Mouse (Mus musculus): ENCODE data around the gene Ell2. TPM values are rescaled to one million over a fixed set of nuclear protein-coding genes. Genes with fewer than 3 reads are reported as not detected.

Gene Ell2
- polyA plus RNA-seq, 1 experiment from 2014 or later, result 34.2 TPM

DNA sequence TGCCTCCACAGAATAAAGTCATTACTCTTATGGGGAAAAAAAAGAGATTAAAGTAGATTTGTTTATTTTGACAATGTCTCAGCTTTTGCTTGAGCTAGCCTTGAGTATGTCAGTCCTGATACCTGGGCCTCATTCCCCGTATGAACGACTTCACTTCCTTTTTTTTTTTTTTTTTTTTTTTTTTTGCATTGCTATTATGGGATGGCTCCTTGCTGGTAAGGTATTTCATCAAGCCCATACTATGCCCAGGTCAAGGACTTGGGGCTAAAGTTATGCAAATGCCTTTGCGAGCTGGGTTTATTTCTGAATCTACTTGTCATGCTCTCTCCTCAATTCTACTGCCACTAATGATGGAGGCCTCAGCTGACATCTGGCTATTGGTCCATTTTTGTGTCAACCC lies 80.8 kb downstream of the Ell2 start:
- H3K9me3 ChIP-seq (replicated peaks), result no peaks in the 10 kb centered on the region
- no peak for ATAC-seq (ENCODE audit: insufficient read depth)
- peaks cover 18% of the 10 kb centered on the region for H3K36me3 ChIP-seq (replicated peaks)
- H3K4me3 ChIP-seq (replicated peaks), result no peak overlapping the region
- no peak overlapping the region for H3K27ac ChIP-seq (replicated peaks)
- H3K27me3 ChIP-seq, result no peaks in the 10 kb centered on the region
- H3K9ac ChIP-seq, result no peak overlapping the region
- H3K4me1 ChIP-seq (replicated peaks), result peaks cover 6% of the 10 kb centered on the region; the same call in 1 of the 2 replicates
- no peak overlapping the region for H3K4me2 ChIP-seq
- WGBS (ENCODE audit: insufficient replicate concordance), result 57% methylated on average over 3 of the region's 3 CpGs

DNA sequence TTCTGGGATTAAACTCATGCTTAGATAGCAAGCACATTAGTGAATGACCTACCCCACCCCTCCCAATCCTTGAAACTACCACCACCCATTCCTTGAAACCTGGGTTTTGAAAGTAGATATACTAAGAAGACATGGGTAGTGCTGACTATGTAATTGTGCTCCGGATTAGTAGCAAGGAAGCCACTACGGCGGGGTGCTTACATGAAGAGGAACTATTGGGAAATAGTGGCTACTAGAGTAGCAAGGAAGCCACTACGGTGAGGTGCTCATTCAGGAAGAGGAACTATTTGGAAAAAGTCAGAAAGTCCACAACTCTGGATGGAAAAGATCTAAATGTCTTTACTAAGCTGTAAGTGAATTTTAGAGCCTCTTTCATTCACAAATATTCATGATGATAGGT lies 81.6 kb downstream of the Ell2 start:
- no peaks in the 10 kb centered on the region for H3K27me3 ChIP-seq
- no peak for ATAC-seq (ENCODE audit: insufficient read depth)
- H3K36me3 ChIP-seq (replicated peaks), result peaks cover 18% of the 10 kb centered on the region
- WGBS (ENCODE audit: insufficient replicate concordance), result 42% methylated on average over 4 of the region's 4 CpGs
- no peak overlapping the region for H3K4me3 ChIP-seq (replicated peaks)
- no peaks in the 10 kb centered on the region for H3K9me3 ChIP-seq (replicated peaks)
- no peak overlapping the region for H3K9ac ChIP-seq
- H3K4me1 ChIP-seq (replicated peaks), result peaks cover 6% of the 10 kb centered on the region; the same call in 1 of the 2 replicates
- no peak overlapping the region for H3K4me2 ChIP-seq
- no peak overlapping the region for H3K27ac ChIP-seq (replicated peaks)

DNA sequence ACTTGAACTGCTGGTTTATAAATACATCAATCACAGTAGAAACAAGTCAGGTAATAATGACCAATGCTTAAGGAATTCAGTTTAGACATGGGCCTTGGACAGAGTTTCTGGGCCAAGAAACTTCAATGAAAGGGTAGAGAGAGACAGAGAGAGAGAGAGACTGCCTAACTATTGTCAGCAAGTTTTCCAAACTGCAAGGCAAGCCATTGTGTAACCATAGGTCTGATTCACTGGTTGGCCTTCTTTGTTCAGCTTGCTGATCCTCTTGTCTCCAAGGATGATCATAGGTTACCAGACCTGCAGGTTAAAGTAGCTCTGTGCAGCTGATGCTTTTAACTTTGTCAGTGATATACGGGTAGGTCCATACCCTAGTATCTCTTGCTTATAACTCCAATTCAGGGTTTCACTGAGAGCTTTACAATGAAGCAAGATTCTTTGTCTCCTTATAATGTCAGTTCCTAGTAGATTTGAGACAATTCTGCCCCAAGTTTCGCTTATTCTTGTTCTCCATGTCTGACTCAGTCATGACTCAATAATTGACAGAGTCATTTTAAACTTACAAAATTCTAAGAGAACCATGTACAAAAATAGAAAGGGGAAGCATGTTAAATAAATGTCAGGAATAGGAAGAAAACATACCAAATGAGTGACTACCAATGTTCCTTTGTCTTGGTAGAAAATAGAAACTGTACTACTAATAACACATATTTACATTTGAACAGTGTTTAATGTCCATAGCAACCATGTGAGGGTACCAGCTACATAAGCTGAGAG lies 82.7 kb downstream of the Ell2 start:
- H3K9me3 ChIP-seq (replicated peaks), result no peaks in the 10 kb centered on the region
- H3K27ac ChIP-seq (replicated peaks), result 0 out of 2 replicates have a peak overlapping the region, but pooled peaks have one; percentile 14
- no peaks in the 10 kb centered on the region for H3K27me3 ChIP-seq
- no peak overlapping the region for H3K9ac ChIP-seq
- H3K4me1 ChIP-seq (replicated peaks), result peaks cover 16% of the 10 kb centered on the region
- peaks cover 18% of the 10 kb centered on the region for H3K36me3 ChIP-seq (replicated peaks)
- no peak overlapping the region for H3K4me2 ChIP-seq
- H3K4me3 ChIP-seq (replicated peaks), result no peak overlapping the region
- ATAC-seq (ENCODE audit: insufficient read depth), result no peak
- WGBS (ENCODE audit: insufficient replicate concordance), result 70% methylated on average over 2 of the region's 2 CpGs

- H3K27me3 ChIP-seq, result no peaks in the 10 kb centered on the region
- no peak overlapping the region for H3K4me2 ChIP-seq
- peaks cover 16% of the 10 kb centered on the region for H3K4me1 ChIP-seq (replicated peaks)
- H3K36me3 ChIP-seq (replicated peaks), result peaks cover 16% of the 10 kb centered on the region
- H3K9ac ChIP-seq, result no peak overlapping the region
- WGBS (ENCODE audit: insufficient replicate concordance), result 54% methylated on average over 1 of the region's 1 CpGs
- H3K27ac ChIP-seq (replicated peaks), result no peak overlapping the region
- no peak overlapping the region for H3K4me3 ChIP-seq (replicated peaks)
- no peak for ATAC-seq (ENCODE audit: insufficient read depth)
- no peaks in the 10 kb centered on the region for H3K9me3 ChIP-seq (replicated peaks)
These were observed 84.1 kb downstream of the Ell2 start for GRCm38 (mm10) chr13:75790550-75791205.

DNA sequence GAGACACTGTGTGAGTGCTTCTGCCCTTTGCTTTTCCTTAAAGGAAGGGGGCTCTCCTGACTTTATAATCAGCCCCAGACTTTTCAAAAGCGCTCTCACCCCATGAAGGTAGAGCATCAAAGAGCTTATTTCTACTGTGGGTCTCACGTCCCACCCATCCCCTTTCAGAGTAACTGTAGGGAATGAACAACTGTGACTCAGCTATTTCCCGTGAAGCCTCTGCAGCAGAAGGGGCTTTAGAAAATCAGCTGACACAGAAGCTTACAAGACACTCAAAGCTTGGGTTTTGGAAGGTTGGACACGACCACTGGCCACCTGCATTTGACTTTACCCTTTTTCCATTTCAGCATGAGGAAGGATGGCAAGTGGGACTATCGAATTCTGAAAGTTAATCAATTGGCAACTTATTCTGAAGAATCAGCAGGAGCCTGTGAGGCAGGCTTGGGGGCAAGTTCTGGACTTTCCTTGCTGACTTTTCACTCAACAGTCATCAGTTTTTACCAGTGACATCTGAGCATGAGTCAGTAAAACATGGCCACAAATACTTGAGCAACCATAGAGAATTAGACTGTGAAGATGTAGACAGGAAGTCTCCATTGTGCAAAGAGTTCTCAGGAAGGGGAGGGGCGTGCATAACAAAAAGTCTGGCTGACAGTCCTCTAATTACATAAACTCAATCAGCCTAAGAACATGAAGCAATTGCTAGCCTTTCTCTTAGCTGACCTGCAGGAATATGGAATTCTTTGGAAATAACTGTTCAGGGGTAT lies 87.5 kb downstream of the Ell2 start:
- no peak overlapping the region for H3K4me2 ChIP-seq
- H3K36me3 ChIP-seq (replicated peaks), result no peaks in the 10 kb centered on the region; the same call in 1 of the 2 replicates
- no peaks in the 10 kb centered on the region for H3K27me3 ChIP-seq
- H3K4me1 ChIP-seq (replicated peaks), result peaks cover 18% of the 10 kb centered on the region
- no peak overlapping the region for H3K27ac ChIP-seq (replicated peaks)
- 53% methylated on average over 6 of the region's 6 CpGs for WGBS (ENCODE audit: insufficient replicate concordance)
- no peak overlapping the region for H3K4me3 ChIP-seq (replicated peaks)
- no peak for ATAC-seq (ENCODE audit: insufficient read depth)
- H3K9me3 ChIP-seq (replicated peaks), result no peaks in the 10 kb centered on the region
- no peak overlapping the region for H3K9ac ChIP-seq

DNA sequence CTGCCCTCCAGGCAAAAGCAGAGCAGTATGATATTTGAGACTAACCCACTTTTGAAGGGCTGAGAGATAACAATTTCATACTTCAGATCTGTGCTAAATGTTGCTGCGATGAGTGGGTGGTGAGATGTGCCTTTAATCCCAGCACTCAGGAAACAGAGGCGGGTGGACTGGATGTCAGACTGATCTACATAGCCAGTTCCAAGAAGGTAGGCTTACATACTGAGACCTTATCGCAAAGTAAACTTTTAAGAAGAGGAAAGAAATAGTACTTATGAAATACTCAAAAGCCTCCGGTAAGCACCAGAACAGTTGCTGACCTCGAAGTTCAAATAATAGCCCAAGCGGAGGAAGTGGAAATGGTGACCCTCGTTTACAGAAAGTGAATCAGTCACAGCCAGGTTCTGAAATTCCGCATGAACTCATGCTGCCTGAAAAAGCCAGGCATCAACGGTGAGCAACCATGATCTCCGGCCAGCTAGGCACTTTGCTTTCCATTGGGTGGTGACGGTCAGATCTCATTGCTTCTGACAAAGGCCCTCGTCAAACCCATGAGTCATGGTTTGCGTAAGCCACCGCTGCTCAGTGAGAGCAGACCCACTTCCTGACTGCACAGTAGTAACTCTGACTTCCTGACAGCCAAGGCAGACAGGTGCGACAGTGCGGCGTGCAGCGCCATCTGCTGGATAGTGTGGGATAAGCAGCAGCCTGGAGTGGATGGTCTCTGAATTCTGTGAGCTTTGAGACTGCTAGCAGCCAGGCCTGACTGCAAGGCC lies 91.0 kb downstream of the Ell2 start:
- no peaks in the 10 kb centered on the region for H3K27me3 ChIP-seq
- no peaks in the 10 kb centered on the region for H3K9me3 ChIP-seq (replicated peaks)
- peak overlapping the region; percentile 70 for H3K4me2 ChIP-seq
- no peaks in the 10 kb centered on the region; the same call in 1 of the 2 replicates for H3K36me3 ChIP-seq (replicated peaks)
- H3K4me1 ChIP-seq (replicated peaks), result peaks cover 19% of the 10 kb centered on the region
- no peak overlapping the region for H3K9ac ChIP-seq
- peak overlapping the region; percentile 45 for H3K4me3 ChIP-seq (replicated peaks)
- peak overlapping the region; percentile 66 for H3K27ac ChIP-seq (replicated peaks)
- ATAC-seq (ENCODE audit: insufficient read depth), result peak; percentile 96
- WGBS (ENCODE audit: insufficient replicate concordance), result 14% methylated on average over 18 of the region's 18 CpGs

DNA sequence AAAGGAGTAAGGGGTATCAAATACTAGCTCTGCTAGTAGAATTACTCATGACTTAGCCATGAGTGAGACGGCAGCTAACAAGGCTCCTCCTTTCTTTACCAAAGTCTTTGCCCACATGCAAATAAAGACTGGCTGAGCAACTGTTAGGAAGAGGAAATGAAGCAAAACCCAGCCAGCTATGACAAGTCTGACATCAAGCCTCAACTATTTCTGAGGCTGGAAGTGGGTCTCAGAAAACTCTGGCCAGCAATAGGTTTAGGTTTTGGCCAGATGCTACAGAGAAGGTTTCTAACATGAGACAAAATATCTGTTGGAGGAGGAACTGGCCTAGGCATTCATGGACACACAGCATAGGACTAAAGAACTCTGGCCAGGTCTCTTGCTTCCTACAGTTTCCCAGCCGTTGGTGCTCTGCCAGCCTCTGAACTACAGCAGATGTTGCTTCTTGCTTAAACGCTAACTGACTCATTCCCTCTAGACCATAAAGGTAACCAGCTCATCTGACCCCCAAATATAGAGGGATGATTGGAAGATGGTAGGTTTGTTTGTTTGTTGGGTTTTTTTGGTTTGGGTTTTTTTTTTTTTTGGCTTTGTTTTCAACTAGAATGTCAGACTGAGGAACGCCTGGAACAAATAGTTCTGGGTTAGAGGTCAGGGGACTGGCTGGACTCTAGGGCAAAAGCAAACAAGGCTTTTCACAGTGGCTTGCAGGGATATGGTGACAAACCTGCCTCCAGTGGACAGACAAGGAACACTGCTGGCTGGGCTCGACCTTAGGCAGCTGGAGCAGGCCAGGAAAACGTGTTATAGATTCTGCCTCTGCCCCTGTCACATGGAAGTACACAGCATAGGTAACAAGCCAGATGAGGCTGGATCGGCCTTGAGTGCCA lies 92.1 kb downstream of the Ell2 start:
- H3K36me3 ChIP-seq (replicated peaks), result no peaks in the 10 kb centered on the region; the same call in 1 of the 2 replicates
- H3K27ac ChIP-seq (replicated peaks), result peak overlapping the region; percentile 65
- no peaks in the 10 kb centered on the region for H3K9me3 ChIP-seq (replicated peaks)
- H3K4me2 ChIP-seq, result no peak overlapping the region
- no peak for ATAC-seq (ENCODE audit: insufficient read depth)
- 63% methylated on average over 7 of the region's 7 CpGs for WGBS (ENCODE audit: insufficient replicate concordance)
- no peak overlapping the region for H3K9ac ChIP-seq
- H3K4me3 ChIP-seq (replicated peaks), result no peak overlapping the region
- H3K27me3 ChIP-seq, result no peaks in the 10 kb centered on the region
- H3K4me1 ChIP-seq (replicated peaks), result peaks cover 15% of the 10 kb centered on the region

GRCm38 (mm10) chr13:75799421-75799820 lies 92.9 kb downstream of the Ell2 start:
- Histone ChIP-seq H3K4me3 (replicated peaks) (no peak overlapping the region), H3K36me3 (replicated peaks) (no peaks in the 10 kb centered on the region; the same call in 1 of the 2 replicates), H3K27me3 (no peaks in the 10 kb centered on the region), H3K9me3 (replicated peaks) (no peaks in the 10 kb centered on the region), H3K9ac (no peak overlapping the region), H3K4me2 (no peak overlapping the region), H3K27ac (replicated peaks) (no peak overlapping the region), H3K4me1 (replicated peaks) (peaks cover 10% of the 10 kb centered on the region)
- ATAC-seq (ENCODE audit: insufficient read depth), result no peak
- WGBS (ENCODE audit: insufficient replicate concordance), result 73% methylated on average over 3 of the region's 3 CpGs

- 64% methylated on average over 1 of the region's 1 CpGs for WGBS (ENCODE audit: insufficient replicate concordance)
- ATAC-seq (ENCODE audit: insufficient read depth), result no peak
These were observed 101.4 kb downstream of the Ell2 start for GRCm38 (mm10) chr13:75807969-75808368.

DNA sequence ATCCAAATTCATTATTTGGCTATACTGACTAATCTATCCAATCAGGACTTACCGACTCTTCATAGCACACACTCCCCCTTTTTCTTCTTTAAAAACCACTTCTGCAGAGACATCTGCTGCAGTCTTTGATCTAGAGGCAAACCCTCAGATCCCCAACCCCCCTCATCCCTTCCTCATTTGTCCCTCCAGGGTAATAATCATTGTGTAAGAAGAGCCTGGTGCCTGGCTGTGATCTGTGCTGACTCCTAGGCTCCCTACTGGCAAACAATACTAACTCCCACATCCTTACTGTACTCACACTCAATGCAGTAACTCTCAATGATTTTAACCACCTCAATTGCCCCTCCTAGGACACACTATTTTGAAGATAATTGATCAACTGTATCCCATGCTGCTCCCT lies 103.4 kb downstream of the Ell2 start:
- WGBS (ENCODE audit: insufficient replicate concordance), result 56% methylated on average over 1 of the region's 1 CpGs
- no peak for ATAC-seq (ENCODE audit: insufficient read depth)

More at GRCm38 (mm10) chr13:75807969-75808368, 101.4 kb downstream of the Ell2 start:
- no peaks in the 10 kb centered on the region for H3K4me1 ChIP-seq (replicated peaks)
- no peaks in the 10 kb centered on the region for H3K27me3 ChIP-seq
- no peak overlapping the region for H3K4me2 ChIP-seq
- H3K9ac ChIP-seq, result no peak overlapping the region
- H3K9me3 ChIP-seq (replicated peaks), result no peaks in the 10 kb centered on the region
- H3K4me3 ChIP-seq (replicated peaks), result no peak overlapping the region
- no peak overlapping the region for H3K27ac ChIP-seq (replicated peaks)
- H3K36me3 ChIP-seq (replicated peaks), result no peaks in the 10 kb centered on the region

More for the DNA sequence above, 103.4 kb downstream of the Ell2 start:
- H3K9ac ChIP-seq, result no peak overlapping the region
- no peaks in the 10 kb centered on the region for H3K4me1 ChIP-seq (replicated peaks)
- no peaks in the 10 kb centered on the region for H3K9me3 ChIP-seq (replicated peaks)
- H3K27me3 ChIP-seq, result no peaks in the 10 kb centered on the region
- no peaks in the 10 kb centered on the region for H3K36me3 ChIP-seq (replicated peaks)
- no peak overlapping the region for H3K4me3 ChIP-seq (replicated peaks)
- H3K4me2 ChIP-seq, result no peak overlapping the region
- no peak overlapping the region for H3K27ac ChIP-seq (replicated peaks)

All from liver, embryonic 15.5 days (tissue).